Mouse (Mus musculus) telencephalon, adult 2 months (tissue): ENCODE data around the gene Cd63.

Source experiments
- DNase-seq: peaks from one replicate; pipeline ENCODE4 v3.0.0-alpha.2; 2011; ENCODE audit warnings: low read depth, low spot score

Cd63 gene

GRCm38 (mm10) chr10:128928356-128928755 is 27.6 kb downstream of the Cd63 start:
- DNase-seq: no peak

GRCm38 (mm10) chr10:128929638-128930378 is 29.0 kb downstream of the Cd63 start:
- DNase-seq: no peak

GRCm38 (mm10) chr10:128931441-128931840 is 30.7 kb downstream of the Cd63 start:
- no peak for DNase-seq

- DNase-seq: no peak
Measured at GRCm38 (mm10) chr10:128933574-128933973, 32.8 kb downstream of the Cd63 start, which contains the start of gene Itga7. Gene Itga7 (plus strand): TSS chr10:128933818.

GRCm38 (mm10) chr10:128933976-128934721 is 33.4 kb downstream of the Cd63 start:
- DNase-seq: no peak

- DNase-seq: no peak
Measured at GRCm38 (mm10) chr10:128934997-128935787, 34.4 kb downstream of the Cd63 start.

GRCm38 (mm10) chr10:128935826-128936440 is 35.1 kb downstream of the Cd63 start:
- DNase-seq: no peak

- no peak for DNase-seq
Measured at GRCm38 (mm10) chr10:128937756-128938390, 37.1 kb downstream of the Cd63 start.

- no peak for DNase-seq
Measured at GRCm38 (mm10) chr10:128938457-128938856, 37.7 kb downstream of the Cd63 start.

- no peak for DNase-seq
Measured at GRCm38 (mm10) chr10:128938974-128939373, 38.2 kb downstream of the Cd63 start.

GRCm38 (mm10) chr10:128940475-128941061 is 39.8 kb downstream of the Cd63 start:
- no peak for DNase-seq

GRCm38 (mm10) chr10:128945675-128946074 is 44.9 kb downstream of the Cd63 start:
- DNase-seq: no peak

GRCm38 (mm10) chr10:128947496-128947895 is 46.7 kb downstream of the Cd63 start:
- DNase-seq: no peak

- no peak for DNase-seq
Measured at GRCm38 (mm10) chr10:128950208-128950887, 49.6 kb downstream of the Cd63 start.

- DNase-seq: no peak
Measured at GRCm38 (mm10) chr10:128958340-128958739, 57.6 kb downstream of the Cd63 start.

- DNase-seq: no peak
Measured at GRCm38 (mm10) chr10:128960142-128960541, 59.4 kb downstream of the Cd63 start.

- DNase-seq: no peak
Measured at GRCm38 (mm10) chr10:128960590-128961584, 60.1 kb downstream of the Cd63 start, which contains the start of gene Mettl7b. Gene Mettl7b (minus strand): TSS chr10:128960988.
